Mouse (Mus musculus) urinary bladder, postnatal 4 days (tissue): ENCODE measurements around the gene Rsph9.

ENCODE experiments used
- DNase-seq, 2 experiments: peaks; one replicate each; pipeline ENCODE4 v3.0.0; 2021 to 2022; ENCODE audit warnings: low spot score in 2 of 2

Rsph9 gene

GRCm38 (mm10) chr17:46102608-46103159, 41.3 kb downstream of the Rsph9 start:
- DNase-seq, result no peak

GRCm38 (mm10) chr17:46101906-46102305, 42.1 kb downstream of the Rsph9 start:
- DNase-seq, result no peak

- no peak for DNase-seq
Measured at GRCm38 (mm10) chr17:46098525-46098924, 45.5 kb downstream of the Rsph9 start.

GRCm38 (mm10) chr17:46091899-46092298, 52.1 kb downstream of the Rsph9 start:
- no peak for DNase-seq

- no peak for DNase-seq
Measured at GRCm38 (mm10) chr17:46091351-46091750, 52.7 kb downstream of the Rsph9 start.

- DNase-seq, result no peak
Measured at GRCm38 (mm10) chr17:46086341-46086870, 57.6 kb downstream of the Rsph9 start.

- DNase-seq, result peak; percentile 84 to 93
Measured at GRCm38 (mm10) chr17:46084091-46084501, 59.9 kb downstream of the Rsph9 start.

GRCm38 (mm10) chr17:46083381-46083780, 60.6 kb downstream of the Rsph9 start:
- no peak for DNase-seq

- DNase-seq, result peak; percentile 47 to 68
Measured at GRCm38 (mm10) chr17:46081657-46082056, 62.4 kb downstream of the Rsph9 start.

- no peak for DNase-seq
Measured at GRCm38 (mm10) chr17:46081042-46081441, 63.0 kb downstream of the Rsph9 start.

GRCm38 (mm10) chr17:46080388-46080787, 63.6 kb downstream of the Rsph9 start:
- DNase-seq, result no peak

GRCm38 (mm10) chr17:46079037-46079436, 65.0 kb downstream of the Rsph9 start:
- DNase-seq, result no peak

- DNase-seq, result no peak
Measured at GRCm38 (mm10) chr17:46077921-46078534, 66.0 kb downstream of the Rsph9 start.

- DNase-seq, result no peak
Measured at GRCm38 (mm10) chr17:46076260-46076551, 67.8 kb downstream of the Rsph9 start.

- DNase-seq, result no peak
Measured at GRCm38 (mm10) chr17:46075551-46076259, 68.3 kb downstream of the Rsph9 start.

GRCm38 (mm10) chr17:46075116-46075485, 68.9 kb downstream of the Rsph9 start:
- peak in 1 of 2 experiments; percentile 46 for DNase-seq

- no peak for DNase-seq
Measured at GRCm38 (mm10) chr17:46074398-46075115, 69.5 kb downstream of the Rsph9 start.

- DNase-seq, result peak; percentile 80 to 86
Measured at GRCm38 (mm10) chr17:46073730-46074301, 70.2 kb downstream of the Rsph9 start.
